Mouse (Mus musculus) layer of hippocampus, postnatal 10 days (tissue): ENCODE results near the gene Cnfn. TPM values are rescaled to one million over a fixed set of nuclear protein-coding genes. Genes with fewer than 3 reads are reported as not detected.
A peak's percentile ranks its signal among the peaks of the same experiment; 100 is the strongest.
"Not testable (repeated sequence)": the region's sequence is repeated elsewhere in the genome, so short reads cannot be mapped to it uniquely, and the experiment has no call there.

Experiments
- DNase-seq, 2 experiments: peaks; one replicate each; pipeline ENCODE4 v3.0.0; 2021; ENCODE audit warnings: low spot score in 2 of 2
- total RNA-seq, 2 experiments: library from RNA; stranded (reverse); gene quantifications; 2 replicates each; pipeline ENCODE4 v1.2.3; 2021

Cnfn gene
- total RNA-seq, 2 experiments from 2014 or later, result not detected

GRCm38 (mm10) chr7:25367632-25368293 is 1.8 kb downstream of the Cnfn start:
- DNase-seq, result no peak

- DNase-seq, result no peak
These were observed 3.4 kb downstream of the Cnfn start for GRCm38 (mm10) chr7:25365937-25366625.

DNA sequence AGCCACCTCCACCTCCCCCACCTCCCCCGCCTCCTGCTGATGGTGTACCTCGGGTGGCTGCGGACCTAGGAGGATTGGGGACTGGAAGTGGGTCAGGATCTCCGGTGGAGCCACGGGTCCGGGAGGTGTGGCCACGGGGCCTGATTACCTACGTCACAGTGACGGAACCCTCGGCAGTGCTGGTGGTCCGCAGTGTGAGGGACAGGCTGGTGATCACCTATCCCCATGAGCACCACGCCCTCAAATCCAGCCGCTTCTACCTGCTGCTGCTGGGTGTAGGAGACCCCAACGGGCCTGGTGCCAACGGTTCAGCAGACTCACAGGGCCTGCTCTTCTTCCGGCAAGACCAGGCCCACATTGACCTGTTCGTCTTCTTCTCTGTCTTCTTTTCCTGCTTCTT is 5.9 kb downstream of the Cnfn start:
- no peak for DNase-seq

DNA sequence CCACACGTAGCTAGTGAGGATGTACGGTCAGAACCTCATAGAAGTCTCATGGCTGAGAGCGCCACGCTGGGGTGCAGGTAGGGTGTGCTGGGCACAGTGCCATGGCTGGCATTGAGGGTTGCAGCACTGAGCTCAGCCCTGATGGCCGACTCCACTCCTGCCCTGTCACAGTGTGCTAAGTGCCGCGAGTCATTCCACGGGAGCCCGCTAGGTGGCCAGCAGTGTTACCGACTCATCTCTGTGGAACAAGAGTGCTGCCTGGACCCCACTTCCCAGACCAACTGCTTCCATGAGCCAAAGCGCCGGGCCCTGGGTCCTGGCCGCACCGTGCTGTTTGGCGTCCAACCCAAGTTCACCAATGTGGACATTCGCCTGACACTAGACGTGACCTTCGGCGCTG is 6.4 kb downstream of the Cnfn start:
- no peak for DNase-seq

GRCm38 (mm10) chr7:25358721-25359206 is 10.8 kb downstream of the Cnfn start:
- peak in 1 of 2 experiments; percentile 25 for DNase-seq

DNA sequence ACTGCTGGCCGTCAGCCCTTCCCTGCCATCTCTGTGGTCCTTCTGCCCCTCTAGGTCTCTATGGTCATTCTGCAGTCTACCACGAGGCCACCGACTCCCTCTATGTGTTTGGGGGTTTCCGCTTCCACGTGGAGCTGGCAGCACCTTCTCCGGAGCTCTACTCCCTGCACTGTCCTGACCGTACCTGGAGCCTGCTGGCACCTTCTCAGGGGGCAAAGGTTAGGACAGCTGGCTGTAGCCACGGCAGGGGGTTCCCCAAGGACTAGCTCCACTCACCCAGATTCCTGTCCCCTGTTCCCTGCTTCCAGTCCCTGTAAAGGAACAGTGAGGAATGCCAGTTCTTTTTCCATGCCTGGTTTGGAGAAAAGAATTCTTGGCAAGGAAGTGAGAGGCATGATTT is 20.7 kb downstream of the Cnfn start:
- DNase-seq, result no peak

DNA sequence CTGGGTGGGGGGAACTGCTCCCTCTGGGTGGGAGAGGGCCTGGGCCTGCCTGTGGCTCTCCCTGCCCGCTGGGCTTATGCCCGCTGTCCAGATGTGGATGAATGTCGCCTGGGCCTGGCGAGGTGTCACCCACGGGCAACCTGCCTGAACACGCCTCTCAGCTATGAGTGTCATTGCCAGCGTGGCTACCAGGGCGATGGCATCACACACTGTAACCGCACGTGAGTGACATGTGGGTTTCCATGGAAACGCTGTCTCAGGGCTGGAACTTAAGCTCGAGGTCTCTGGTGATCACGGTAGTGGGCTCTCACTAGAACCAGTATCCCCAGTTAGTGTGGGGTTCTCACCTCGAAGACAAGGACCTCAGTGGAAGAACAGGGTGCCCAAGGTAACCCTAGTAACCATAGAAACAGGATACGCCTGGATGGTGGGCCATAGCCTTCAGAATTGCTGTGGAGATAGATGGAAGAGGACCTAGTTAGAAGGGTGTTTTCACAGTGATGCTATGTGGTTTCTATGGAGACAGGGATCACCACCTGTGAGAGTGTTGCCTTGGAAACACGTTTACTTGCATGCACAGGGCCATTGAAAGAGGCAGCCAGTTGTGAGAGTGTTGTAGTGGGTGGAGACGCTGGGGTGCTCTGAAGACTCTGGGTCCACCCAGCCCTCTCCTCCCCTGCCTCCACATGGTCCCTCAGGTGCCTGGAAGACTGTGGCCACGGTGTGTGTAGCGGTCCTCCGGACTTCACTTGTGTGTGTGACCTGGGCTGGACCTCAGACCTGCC is 28.3 kb downstream of the Cnfn start:
- peak; percentile 42 to 48 for DNase-seq

- DNase-seq, result no peak
These were observed 30.2 kb downstream of the Cnfn start for GRCm38 (mm10) chr7:25339329-25339728.

GRCm38 (mm10) chr7:25334472-25334871 is 35.1 kb downstream of the Cnfn start:
- DNase-seq, result no peak

DNA sequence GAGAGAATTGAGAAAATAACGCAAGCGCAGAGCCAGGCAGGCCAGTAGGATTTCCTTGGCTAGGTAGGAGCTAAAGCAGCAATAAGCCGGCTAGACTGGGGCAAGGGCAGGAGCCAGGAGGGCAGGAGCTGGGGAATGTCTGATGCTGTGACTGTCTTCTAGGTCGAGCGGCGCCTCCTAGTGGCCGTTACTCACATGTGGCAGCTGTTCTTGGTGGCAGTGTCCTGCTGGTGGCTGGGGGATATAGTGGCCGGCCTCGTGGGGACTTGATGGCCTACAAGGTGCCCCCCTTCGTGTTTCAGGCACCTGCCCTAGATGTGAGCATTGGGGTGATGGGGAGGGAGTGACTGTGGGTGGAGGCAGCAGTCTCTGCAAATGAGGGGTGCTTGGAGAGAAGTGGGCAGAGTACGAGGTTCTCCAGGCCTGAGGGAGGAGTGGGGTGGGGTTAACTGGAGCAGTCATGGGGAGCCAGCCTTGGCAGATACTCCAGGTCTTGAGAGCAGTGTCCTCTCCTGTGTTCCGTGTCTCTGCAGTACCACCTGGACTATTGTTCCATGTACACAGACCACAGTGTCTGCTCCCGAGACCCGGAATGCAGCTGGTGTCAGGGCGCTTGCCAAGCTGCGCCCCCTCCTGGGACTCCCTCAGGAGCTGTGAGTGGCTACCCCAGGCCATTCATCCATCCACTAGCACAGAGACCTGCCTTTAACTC is 35.8 kb downstream of the Cnfn start:
- DNase-seq, result peak; percentile 74 to 75

DNA sequence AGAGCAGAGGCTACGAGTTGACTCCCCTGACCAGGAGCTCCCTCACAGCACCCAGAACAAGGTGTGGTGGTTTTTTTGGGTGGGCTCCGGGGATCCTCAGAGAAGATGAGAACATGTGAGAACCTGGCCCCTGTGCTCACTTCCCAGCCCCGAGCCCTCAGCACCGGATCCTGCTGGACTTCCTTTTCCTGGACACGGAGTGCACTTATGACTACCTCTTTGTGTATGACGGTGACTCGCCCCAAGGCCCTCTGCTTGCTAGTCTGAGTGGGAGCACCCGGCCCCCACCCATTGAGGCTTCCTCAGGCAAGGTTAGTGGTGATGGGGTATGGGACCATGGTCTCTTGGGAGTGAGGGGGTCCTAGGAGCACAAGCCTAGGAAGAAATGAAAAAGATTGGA is 43.3 kb downstream of the Cnfn start:
- no peak for DNase-seq

- DNase-seq, result not testable (repeated sequence)
These were observed 44.1 kb downstream of the Cnfn start for GRCm38 (mm10) chr7:25325431-25325830.

- no peak for DNase-seq
These were observed 46.3 kb downstream of the Cnfn start for GRCm38 (mm10) chr7:25323219-25323618.

DNA sequence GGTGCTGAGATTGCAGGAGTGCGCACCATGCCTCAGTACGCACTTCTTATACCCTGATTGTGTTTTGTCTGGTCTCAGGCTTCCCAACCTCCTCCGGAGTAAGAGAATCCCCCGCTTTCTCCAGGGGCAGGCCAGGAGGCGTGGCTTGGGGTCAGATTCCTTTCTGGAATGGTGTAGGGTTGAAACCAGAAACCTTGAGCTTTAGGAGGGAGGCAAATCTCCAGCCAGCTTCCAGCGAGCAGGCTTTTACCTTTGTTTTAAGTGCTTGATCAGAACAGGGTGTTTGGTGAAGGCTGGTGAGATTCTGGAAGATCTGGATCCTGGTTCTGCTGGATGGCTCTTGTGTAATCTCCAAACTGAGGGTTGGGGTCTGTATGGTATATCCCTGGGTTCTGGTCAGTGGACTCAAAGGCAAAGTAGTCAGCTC is 47.5 kb downstream of the Cnfn start:
- DNase-seq, result no peak

Other genes with a start within 250 kb of the Cnfn start
- gene Pou2f2, start 190.0 kb downstream of the Cnfn start, total RNA-seq, result 10 to 100 TPM; 10.1 to 11.3 TPM
- 10 to 100 TPM; 22.2 to 26.3 TPM for gene Dedd2, start 149.1 kb downstream of the Cnfn start, total RNA-seq
- 1 to 10 TPM; 7.2 to 8.4 TPM for gene Zfp526, start 148.3 kb downstream of the Cnfn start, total RNA-seq
- gene Gsk3a, start 131.9 kb downstream of the Cnfn start, total RNA-seq, result 100 to 1,000 TPM; 162 to 187 TPM
- 10 to 100 TPM; 38.1 to 39.5 TPM for gene Erf, start 119.0 kb downstream of the Cnfn start, total RNA-seq
- gene Cic, start 102.0 kb downstream of the Cnfn start, total RNA-seq, result 100 to 1,000 TPM; 234 to 267 TPM
- gene Pafah1b3, start 71.7 kb downstream of the Cnfn start, total RNA-seq, result 10 to 100 TPM; 63.0 to 67.6 TPM
- under 1 TPM; 0.27 to 0.30 TPM for gene Prr19, start 68.3 kb downstream of the Cnfn start, total RNA-seq
- 10 to 100 TPM; 66.4 to 70.3 TPM for gene Tmem145, start 63.6 kb downstream of the Cnfn start, total RNA-seq
- gene Megf8, start 52.6 kb downstream of the Cnfn start, total RNA-seq, result 10 to 100 TPM; 79.7 to 87.1 TPM
- 1 to 10 TPM; 5.5 to 6.8 TPM for gene Lipe, start 29.0 kb upstream of the Cnfn start, total RNA-seq
- not detected for gene Cxcl17, start 43.2 kb upstream of the Cnfn start, total RNA-seq
- 1 to 10 TPM; 2.1 to 2.4 TPM for gene Ceacam1, start 107.9 kb upstream of the Cnfn start, total RNA-seq
- gene Ceacam2, start 170.1 kb upstream of the Cnfn start, total RNA-seq, result under 1 TPM; 0.11 to 0.23 TPM
- gene Erich4, start 246.2 kb upstream of the Cnfn start, total RNA-seq, result not detected
- gene Dmac2, start 249.7 kb upstream of the Cnfn start, total RNA-seq, result 10 to 100 TPM; 27.3 to 29.8 TPM